Mouse (Mus musculus): ENCODE results near the gene Dnmt1. TPM values are rescaled to one million over a fixed set of nuclear protein-coding genes. Genes with fewer than 3 reads are reported as not detected.

Gene Dnmt1
- total RNA-seq, 2 experiments from 2014 or later: 204 to 244 TPM

GRCm38 (mm10) chr9:20946066-20946880 is 13.4 kb downstream of the Dnmt1 start:
- ATAC-seq (replicated peaks; ENCODE audit: poor library complexity, severe bottlenecking): peak; percentile 68

- ATAC-seq (replicated peaks; ENCODE audit: poor library complexity, severe bottlenecking): no peak
These were observed 14.9 kb downstream of the Dnmt1 start for GRCm38 (mm10) chr9:20944697-20945370.

- ATAC-seq (replicated peaks; ENCODE audit: poor library complexity, severe bottlenecking): no peak
These were observed 15.8 kb downstream of the Dnmt1 start for GRCm38 (mm10) chr9:20943911-20944310.

GRCm38 (mm10) chr9:20943396-20943795 is 16.3 kb downstream of the Dnmt1 start:
- ATAC-seq (replicated peaks; ENCODE audit: poor library complexity, severe bottlenecking): no peak

- 0 out of 2 replicates have a peak, but pooled peaks have one; percentile 6 for ATAC-seq (replicated peaks; ENCODE audit: poor library complexity, severe bottlenecking)
These were observed 36.4 kb downstream of the Dnmt1 start for GRCm38 (mm10) chr9:20923258-20923657.

GRCm38 (mm10) chr9:20916160-20916559 is 43.5 kb downstream of the Dnmt1 start:
- peak; percentile 65 for ATAC-seq (replicated peaks; ENCODE audit: poor library complexity, severe bottlenecking)

GRCm38 (mm10) chr9:20909948-20910347 is 49.7 kb downstream of the Dnmt1 start:
- ATAC-seq (replicated peaks; ENCODE audit: poor library complexity, severe bottlenecking): no peak

- no peak for ATAC-seq (replicated peaks; ENCODE audit: poor library complexity, severe bottlenecking)
These were observed 57.6 kb downstream of the Dnmt1 start for GRCm38 (mm10) chr9:20902174-20902491.

GRCm38 (mm10) chr9:20901466-20902173 is 58.1 kb downstream of the Dnmt1 start:
- ATAC-seq (replicated peaks; ENCODE audit: poor library complexity, severe bottlenecking): peak; percentile 54

- ATAC-seq (replicated peaks; ENCODE audit: poor library complexity, severe bottlenecking): peak; percentile 85
These were observed 61.1 kb downstream of the Dnmt1 start, which contains the start of gene Eif3g for GRCm38 (mm10) chr9:20898511-20899073. Gene Eif3g, minus strand, starts transcription at chr9:20898623.

GRCm38 (mm10) chr9:20897736-20898510 is 61.8 kb downstream of the Dnmt1 start:
- no peak for ATAC-seq (replicated peaks; ENCODE audit: poor library complexity, severe bottlenecking)

GRCm38 (mm10) chr9:20895382-20895781 is 64.3 kb downstream of the Dnmt1 start:
- ATAC-seq (replicated peaks; ENCODE audit: poor library complexity, severe bottlenecking): no peak

- ATAC-seq (replicated peaks; ENCODE audit: poor library complexity, severe bottlenecking): no peak
These were observed 65.1 kb downstream of the Dnmt1 start for GRCm38 (mm10) chr9:20894629-20895028.

GRCm38 (mm10) chr9:20893590-20894343 is 65.9 kb downstream of the Dnmt1 start:
- ATAC-seq (replicated peaks; ENCODE audit: poor library complexity, severe bottlenecking): no peak

GRCm38 (mm10) chr9:20893069-20893468 is 66.6 kb downstream of the Dnmt1 start:
- ATAC-seq (replicated peaks; ENCODE audit: poor library complexity, severe bottlenecking): no peak

- no peak for ATAC-seq (replicated peaks; ENCODE audit: poor library complexity, severe bottlenecking)
These were observed 67.5 kb downstream of the Dnmt1 start for GRCm38 (mm10) chr9:20892104-20892653.

GRCm38 (mm10) chr9:20891339-20892103 is 68.2 kb downstream of the Dnmt1 start:
- ATAC-seq (replicated peaks; ENCODE audit: poor library complexity, severe bottlenecking): no peak

GRCm38 (mm10) chr9:20890411-20890810 is 69.3 kb downstream of the Dnmt1 start:
- ATAC-seq (replicated peaks; ENCODE audit: poor library complexity, severe bottlenecking): no peak

All from granulocyte monocyte progenitor cell, adult 5-6 weeks (primary cell).